Comparison of ENCODE assay signal across 8 mouse cellular contexts in the genomic region with DNA sequence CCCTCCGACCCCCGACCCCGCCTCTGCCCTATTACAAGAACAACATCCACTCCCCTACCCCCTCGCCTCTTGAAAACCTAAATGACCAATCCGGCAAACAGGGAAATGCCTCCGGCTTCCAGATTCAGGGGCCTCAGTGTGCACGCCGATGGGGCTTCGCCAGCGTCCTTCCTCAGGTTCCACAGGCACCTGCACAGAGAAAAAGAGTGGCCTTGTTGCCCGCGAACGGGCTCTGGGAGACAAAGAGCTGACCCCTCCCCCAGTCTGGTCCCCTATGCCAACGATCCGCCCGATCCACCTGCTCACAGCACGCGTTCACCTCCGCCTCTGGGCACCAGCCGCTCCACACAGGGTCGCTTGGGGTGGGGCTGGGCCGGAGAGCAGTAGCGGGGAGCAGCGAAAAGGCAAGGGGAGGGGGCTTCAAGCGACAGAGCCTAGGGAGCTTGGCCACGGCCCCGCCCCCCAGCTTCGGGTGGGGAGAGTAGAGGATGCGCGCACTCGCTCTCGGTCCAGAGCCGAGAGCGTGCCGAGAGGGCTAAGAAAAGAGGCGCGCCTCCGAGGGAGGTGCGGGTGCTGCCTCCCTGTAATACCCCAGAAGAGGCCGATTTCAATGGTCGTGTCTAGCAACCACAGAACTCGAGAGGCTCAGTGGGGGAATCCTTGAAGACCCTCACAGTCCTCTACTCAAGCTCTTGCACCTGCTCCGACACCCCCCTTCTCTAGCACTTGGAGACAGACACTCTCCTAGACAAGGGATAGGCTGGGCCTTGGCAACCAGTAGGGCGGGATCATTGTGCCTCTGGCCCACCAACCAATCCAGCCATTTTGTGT. TPM values are rescaled to one million over a fixed set of nuclear protein-coding genes. Genes with fewer than 3 reads are reported as not detected.
DNase-seq lines count a peak whose midpoint lies in the region; ATAC-seq lines count a peak whose summit lies in the region.

Gene Prr36 (minus strand): TSS at position 669 of the 831 bp plus-strand sequence.

- H3K9ac ChIP-seq in midbrain, embryonic 11.5 days (ENCODE audit: low read length) = peak within 1 kb of the TSS; percentile 82

- H3K27ac ChIP-seq in forebrain, embryonic 10.5 days = peak within 1 kb of the TSS; percentile 95
- H3K27ac ChIP-seq in midbrain, embryonic 11.5 days (ENCODE audit: low read depth, low read length) = peak within 1 kb of the TSS; percentile 73

- peak; percentile 90 for ATAC-seq in midbrain, embryonic 11.5 days (ENCODE audit: low FRiP score)
- ATAC-seq in activated CD4-positive, CD25-positive, alpha-beta regulatory T cell, adult 4 months = no peak

- peak within 1 kb of the TSS; percentile 81 for H3K4me2 ChIP-seq in midbrain, embryonic 11.5 days

- peak within 1 kb of the TSS; percentile 72 for H3K4me3 ChIP-seq in forebrain, embryonic 10.5 days
- H3K4me3 ChIP-seq in midbrain, embryonic 11.5 days (ENCODE audit: low read depth, low read length) = peak within 1 kb of the TSS; percentile 64

- H3K4me1 ChIP-seq in forebrain, embryonic 10.5 days = peaks cover 55% of the 10 kb centered on the region
- H3K4me1 ChIP-seq in midbrain, embryonic 11.5 days (ENCODE audit: control insufficient read depth, insufficient read depth, low read length) = peaks cover 33% of the 10 kb centered on the region

- H3K9me3 ChIP-seq in forebrain, embryonic 10.5 days = no peaks in the 10 kb centered on the region
- H3K9me3 ChIP-seq in midbrain, embryonic 11.5 days (ENCODE audit: control insufficient read depth, low read length) = no peaks in the 10 kb centered on the region

- peaks cover 62% of the 10 kb centered on the region for H3K27me3 ChIP-seq in forebrain, embryonic 10.5 days (ENCODE audit: poor library complexity, severe bottlenecking)
- H3K27me3 ChIP-seq in midbrain, embryonic 11.5 days (ENCODE audit: control insufficient read depth, insufficient read depth, low read length) = no peaks in the 10 kb centered on the region; the same call in 1 of the 2 replicates

- under 1% methylated on average over 44 of the region's 44 CpGs for WGBS in forebrain, embryonic 10.5 days
- WGBS in midbrain, embryonic 11.5 days = under 1% methylated on average over 44 of the region's 44 CpGs

- DNase-seq in kidney, postnatal 10 days = peak; percentile 38
- DNase-seq in kidney, postnatal 36 days = no peak
- peak; percentile 79 for DNase-seq in brain, embryonic 18.5 days (ENCODE audit: low read depth, low spot score)
- peak; percentile 73 for DNase-seq in forebrain, embryonic 10.5 days (ENCODE audit: extremely low spot score, low spot score)
- peak; percentile 49 to 56 for DNase-seq in layer of hippocampus, postnatal 25 days (ENCODE audit: extremely low spot score in 1 of 2, low spot score in 1 of 2)
- peak; percentile 97 for DNase-seq in midbrain, embryonic 11.5 days (ENCODE audit: low spot score, missing footprints)
- DNase-seq in telencephalon, adult 2 months (ENCODE audit: low read depth, low spot score) = peak; percentile 71

- peaks cover 9% of the 10 kb centered on the region; the same call in 1 of the 2 replicates for H3K36me3 ChIP-seq in forebrain, embryonic 10.5 days (replicated peaks)
- H3K36me3 ChIP-seq in midbrain, embryonic 11.5 days (ENCODE audit: control insufficient read depth, insufficient read depth, low read length) = no peaks in the 10 kb centered on the region

RNA-seq across cellular contexts. Expression of gene Prr36, which starts in this region (rescaled TPM):
- 14.8 and 18.3 TPM in 2 replicates for polyA plus RNA-seq in forebrain, embryonic 10.5 days (2016; fragmentation: Nextera tagmentation; extraction: Ambion mirVana)
- total RNA-seq in layer of hippocampus, postnatal 25 days (2021) = 10 to 100 TPM; 39.0 to 54.3 TPM
- 25.9 and 31.9 TPM in 2 replicates for polyA plus RNA-seq in midbrain, embryonic 11.5 days (2014; fragmentation: Nextera tagmentation; extraction: Ambion mirVana)
- under 1 TPM in 1 of 2 experiments, not detected in 1; 0.15 TPM for polyA plus RNA-seq in activated CD4-positive, CD25-positive, alpha-beta regulatory T cell, adult 4 months (2017; shearing (Covaris generic))

Comparison
In these comparisons a context has a peak if more than half of its experiments do, and no peak if none do; other contexts are left out.
1. RNA of gene Prr36 (polyA plus RNA-seq): 25.9 to 31.9 TPM in midbrain, embryonic 11.5 days and 14.8 to 18.3 TPM in forebrain, embryonic 10.5 days; 0.15 TPM in activated CD4-positive, CD25-positive, alpha-beta regulatory T cell, adult 4 months; every median in the first group is over 10 times any median in the second.
2. DNase-seq: peak in kidney, postnatal 10 days (single experiment), brain, embryonic 18.5 days (single experiment), forebrain, embryonic 10.5 days (single experiment), layer of hippocampus, postnatal 25 days (2 of 2), midbrain, embryonic 11.5 days (single experiment) and telencephalon, adult 2 months (single experiment); none in kidney, postnatal 36 days (0 of 2).